Mouse (Mus musculus) heart, postnatal 14 days (tissue): ENCODE measurements around the gene Elmo1. TPM values are rescaled to one million over a fixed set of nuclear protein-coding genes. Genes with fewer than 3 reads are reported as not detected.
A peak's percentile ranks its signal among the peaks of the same experiment; 100 is the strongest.

Experiments used
- DNase-seq, 2 experiments: peaks; one replicate each; pipeline ENCODE4 v3.0.0; 2021 to 2022
- intact Hi-C: fragments of 180-260 bp; cut with DNase I; formaldehyde crosslinking; loops from one replicate; pipeline ENCODE4 v1.15.1; 2025
- total RNA-seq, 2 experiments: library from RNA; stranded (reverse); gene quantifications; 2 replicates each; pipeline ENCODE4 v1.2.3; 2021

The Elmo1 gene
- total RNA-seq, 2 experiments from 2014 or later, result 16.4 to 17.1 TPM

DNA sequence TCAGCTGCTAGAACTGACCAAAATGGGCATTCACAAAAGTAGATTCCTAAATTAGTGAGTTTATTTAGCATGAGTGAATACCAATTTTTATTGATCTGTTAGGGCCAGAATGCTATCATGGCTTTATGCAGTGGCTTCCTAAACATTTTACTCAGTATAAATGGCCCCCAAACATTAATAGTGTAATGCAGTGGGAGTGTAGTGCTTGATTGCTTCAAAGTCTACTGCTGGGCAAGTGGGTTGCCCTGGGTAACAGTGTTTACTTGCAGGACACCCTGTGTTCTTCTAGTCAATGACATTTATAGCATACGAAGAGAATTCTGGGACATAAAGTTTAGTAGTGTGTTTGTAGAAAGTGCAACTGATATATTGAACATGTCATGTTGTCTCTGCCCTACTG, 27.3 kb downstream of the Elmo1 start:
- no peak for DNase-seq
- intact Hi-C loops, result no loop called here

DNA sequence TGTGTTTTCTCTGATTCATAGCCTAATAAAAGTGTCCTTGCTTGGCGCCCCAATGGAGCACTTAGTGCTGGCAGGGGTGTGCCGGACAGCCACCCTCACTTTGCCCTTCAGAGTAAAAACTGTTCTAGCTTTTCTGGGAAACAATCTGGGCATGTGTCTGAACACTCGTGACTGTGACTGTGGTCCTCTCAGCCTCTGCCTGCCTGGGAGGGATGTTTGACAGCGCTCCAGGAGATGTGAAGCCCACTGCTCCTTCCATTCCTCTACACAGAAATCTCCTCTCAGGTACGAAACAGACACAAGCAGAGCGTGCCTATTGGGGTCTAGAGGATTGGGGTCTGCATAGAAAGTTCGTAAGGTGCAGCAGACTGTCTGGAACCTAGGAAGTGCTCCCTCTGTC, 28.5 kb downstream of the Elmo1 start:
- intact Hi-C loops, result no loop called here

DNA sequence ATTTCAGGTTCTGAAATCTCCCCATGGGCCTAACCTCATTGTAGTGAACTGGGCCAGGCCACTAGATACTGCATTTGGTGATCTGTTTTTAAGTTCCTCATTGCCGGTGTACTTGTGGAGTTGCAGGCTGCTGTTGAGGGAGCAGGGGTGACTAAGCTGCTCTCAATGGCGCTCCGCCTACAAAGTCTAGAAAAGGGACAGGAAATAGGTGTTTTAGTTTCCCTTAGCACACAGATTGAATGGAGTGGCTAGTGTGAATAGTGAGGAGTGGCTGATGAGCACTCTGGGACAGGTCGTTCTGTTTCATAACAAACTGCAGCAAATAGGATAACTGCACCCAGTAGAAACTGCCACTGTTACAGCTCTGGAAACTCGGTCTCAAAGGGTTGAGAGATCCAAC, 30.3 kb downstream of the Elmo1 start:
- no peak for DNase-seq
- intact Hi-C loops, result no loop called here

More for the DNA sequence above, 28.5 kb downstream of the Elmo1 start:
- no peak for DNase-seq

DNA sequence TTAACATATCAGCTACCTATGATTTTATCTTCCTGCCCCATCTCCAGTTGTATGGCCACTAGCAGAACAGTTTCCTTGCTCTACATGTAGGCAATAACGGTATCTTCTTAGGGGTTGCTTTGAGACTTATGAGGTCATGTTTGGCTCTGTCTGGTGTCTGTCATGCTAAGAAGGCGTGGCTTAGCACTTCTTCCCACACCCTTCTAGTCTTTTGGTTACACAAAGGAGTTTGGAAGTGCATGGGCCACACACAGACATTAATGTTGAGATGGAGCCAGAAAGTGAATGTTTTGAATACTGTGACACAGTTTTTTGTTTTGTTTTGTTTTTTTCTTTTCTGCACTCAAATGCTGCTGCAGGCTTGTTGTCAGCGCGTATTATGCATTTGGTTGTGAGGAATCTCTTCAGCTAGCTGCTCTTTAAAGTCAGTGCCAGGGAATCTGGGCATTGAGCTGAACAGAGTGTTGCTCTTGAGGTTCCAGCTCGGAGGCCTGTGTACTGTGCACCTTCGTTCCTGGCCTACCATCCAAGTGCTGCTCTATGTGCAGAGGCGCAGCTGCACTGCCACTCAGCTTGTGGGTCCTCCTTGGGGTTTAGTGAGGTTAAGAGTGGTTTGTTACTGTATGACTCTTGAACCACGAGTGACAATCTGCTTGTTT, 31.1 kb downstream of the Elmo1 start:
- peak in 1 of 2 experiments; percentile 45 for DNase-seq
- intact Hi-C loops, result no loop called here

DNA sequence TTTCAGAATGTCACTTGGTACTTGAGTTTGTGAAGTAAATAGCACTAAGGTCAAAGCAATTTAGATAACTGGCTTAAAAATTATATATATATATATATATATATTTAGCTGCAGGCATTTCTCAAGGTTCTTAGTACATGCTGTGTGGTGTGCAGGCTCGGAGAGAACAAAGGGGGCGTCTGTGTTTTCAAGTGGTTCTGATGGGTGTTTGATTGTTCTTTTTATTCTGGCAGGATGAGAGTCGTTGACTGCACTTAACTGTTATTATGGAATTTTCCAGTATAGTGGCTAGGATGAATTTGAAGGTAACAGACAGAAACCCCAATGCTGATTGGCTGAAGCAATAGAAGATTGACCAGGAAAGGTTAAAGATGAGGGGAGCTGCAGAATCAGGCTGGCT, 33.6 kb downstream of the Elmo1 start:
- intact Hi-C loops, result no loop called here
- DNase-seq, result no peak

DNA sequence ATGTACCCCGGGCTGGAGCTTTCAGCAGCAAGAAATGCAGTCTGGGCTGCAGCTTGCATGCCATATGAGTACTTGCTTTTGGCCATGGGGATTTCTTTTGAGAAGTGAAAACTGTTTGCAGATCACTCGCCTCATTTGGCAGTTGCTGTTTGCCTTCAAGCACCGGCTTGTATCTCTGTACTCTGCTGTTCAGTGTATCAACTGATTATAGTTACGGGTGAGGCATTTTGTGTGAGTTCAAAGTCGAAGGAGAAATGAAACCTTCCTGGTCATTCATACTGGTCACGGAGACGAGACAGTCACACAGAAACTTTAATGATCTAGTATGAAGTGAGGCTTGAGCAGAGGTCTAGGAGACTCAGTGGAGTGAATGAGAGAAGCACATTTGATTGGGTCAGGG, 34.6 kb downstream of the Elmo1 start:
- DNase-seq, result no peak
- intact Hi-C loops, result no loop called here

DNA sequence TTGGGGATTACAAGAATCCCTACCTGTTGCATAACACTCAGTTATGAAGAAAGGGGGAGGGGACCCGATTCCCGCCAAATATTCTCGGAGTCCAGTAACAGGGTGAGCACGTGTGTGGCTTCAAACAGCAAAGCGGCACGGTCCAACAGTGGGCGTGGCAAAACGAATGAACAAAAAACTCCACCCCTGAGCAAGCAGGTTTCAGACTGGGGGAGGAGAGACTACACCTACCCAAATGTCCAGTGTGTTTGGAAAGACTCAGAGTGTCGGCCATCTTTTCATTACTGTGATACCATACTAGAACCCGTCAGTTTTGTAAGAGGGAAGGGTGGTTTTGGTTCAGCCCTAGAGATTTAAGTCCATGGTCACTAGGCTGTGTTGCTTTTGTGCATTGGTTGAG, 35.4 kb downstream of the Elmo1 start:
- no peak for DNase-seq
- intact Hi-C loops, result loop anchor here (2.0 kb wide), 1 partner anchor 33 kb away; no protein-coding TSS in a partner anchor

DNA sequence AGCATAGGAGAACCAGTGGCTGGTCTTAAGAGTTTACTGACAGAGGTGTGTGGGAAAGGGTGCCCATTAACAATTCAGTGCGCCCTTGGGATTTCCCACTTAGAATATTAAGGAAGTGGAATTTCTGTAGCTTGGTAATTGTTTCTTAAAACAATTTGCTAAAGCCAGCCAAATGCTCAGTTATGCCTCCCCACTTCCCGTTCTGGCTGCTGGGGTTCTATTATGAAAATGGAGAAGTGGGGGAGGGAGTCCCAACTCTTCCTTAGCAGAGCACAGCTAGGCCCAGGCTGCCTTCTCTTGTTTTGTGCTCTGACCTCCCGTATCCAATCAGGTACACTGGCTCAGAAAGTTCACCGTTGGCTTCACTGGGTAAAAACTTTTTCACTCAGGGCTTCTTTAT, 37.2 kb downstream of the Elmo1 start:
- intact Hi-C loops, result loop anchor here (2.0 kb wide), 1 partner anchor 35 kb away; no protein-coding TSS in a partner anchor
- no peak for DNase-seq

DNA sequence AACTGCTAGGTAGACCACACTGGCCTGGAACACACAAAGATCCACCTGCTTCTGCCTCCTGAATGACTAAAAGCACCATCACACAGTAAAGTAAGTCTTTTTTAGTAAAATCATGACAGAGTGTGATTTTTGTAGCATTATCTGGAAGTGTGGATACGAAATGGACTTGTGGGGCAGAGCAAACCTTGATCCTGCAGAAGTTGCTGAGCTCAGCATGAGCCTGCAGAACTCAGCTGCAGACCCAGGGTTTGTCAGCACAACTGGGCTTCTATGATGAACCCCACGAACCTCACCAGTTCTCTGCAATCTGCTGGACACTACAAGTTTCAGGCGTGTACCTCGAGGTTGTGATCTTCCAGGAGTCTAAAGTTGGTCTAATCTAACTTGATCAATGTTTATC, 37.7 kb downstream of the Elmo1 start:
- intact Hi-C loops, result no loop called here

DNA sequence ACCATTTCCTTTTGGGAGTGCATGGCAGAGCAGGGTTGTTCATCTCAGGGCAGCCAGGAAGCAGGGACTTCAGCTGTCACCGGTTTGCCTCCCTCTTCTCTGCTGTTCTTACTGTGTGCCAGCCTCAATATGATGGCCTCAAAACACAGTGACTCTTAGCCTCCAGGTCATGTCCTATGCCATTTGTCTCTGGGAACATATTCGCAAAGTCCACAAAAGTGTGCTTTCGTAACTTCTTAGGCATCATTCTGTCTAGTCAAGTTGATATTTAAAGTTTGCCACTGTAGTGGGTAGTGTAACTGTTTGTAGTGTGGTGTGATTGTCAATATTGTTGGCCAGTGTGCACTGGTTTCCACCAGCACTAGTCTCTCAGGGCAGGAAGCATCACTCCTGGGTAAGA, 40.3 kb downstream of the Elmo1 start:
- DNase-seq, result no peak
- intact Hi-C loops, result loop anchor here (5.0 kb wide), 1 partner anchor 52 kb away; no protein-coding TSS in a partner anchor

More for the DNA sequence above, 37.7 kb downstream of the Elmo1 start:
- no peak for DNase-seq

DNA sequence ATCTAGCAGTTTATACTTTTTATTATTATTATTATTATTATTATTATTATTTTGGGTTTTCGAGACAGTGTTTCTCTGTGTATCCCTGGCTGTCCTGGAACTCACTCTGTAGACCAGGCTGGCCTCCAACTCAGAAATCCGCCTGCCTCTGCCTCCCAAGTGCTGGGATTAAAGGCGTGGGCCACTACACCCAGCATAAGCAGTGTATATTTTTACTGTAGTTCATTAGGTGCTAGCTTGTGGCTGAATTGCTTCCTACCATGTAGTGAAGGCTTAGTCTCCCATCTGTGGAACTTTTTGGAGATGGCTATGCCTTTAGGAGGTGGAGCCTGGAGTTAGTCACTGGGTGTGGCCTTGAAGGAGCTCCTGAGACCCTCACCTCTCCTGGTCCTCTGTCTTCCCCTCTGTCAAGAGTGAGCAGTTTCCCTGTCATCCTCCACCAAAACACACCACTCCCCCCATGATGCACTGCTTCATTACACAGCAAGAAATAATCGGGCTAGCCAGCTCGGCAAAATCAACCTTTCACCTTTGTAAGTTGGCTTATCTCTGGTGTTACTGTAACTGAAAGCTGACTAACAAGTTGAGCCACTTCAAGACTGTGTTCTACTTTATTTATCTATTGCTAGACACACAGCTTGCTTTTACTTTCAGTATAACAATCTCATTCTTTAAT, 41.1 kb downstream of the Elmo1 start:
- intact Hi-C loops, result loop anchor here (5.0 kb wide), 1 partner anchor 51 kb away; no protein-coding TSS in a partner anchor

DNA sequence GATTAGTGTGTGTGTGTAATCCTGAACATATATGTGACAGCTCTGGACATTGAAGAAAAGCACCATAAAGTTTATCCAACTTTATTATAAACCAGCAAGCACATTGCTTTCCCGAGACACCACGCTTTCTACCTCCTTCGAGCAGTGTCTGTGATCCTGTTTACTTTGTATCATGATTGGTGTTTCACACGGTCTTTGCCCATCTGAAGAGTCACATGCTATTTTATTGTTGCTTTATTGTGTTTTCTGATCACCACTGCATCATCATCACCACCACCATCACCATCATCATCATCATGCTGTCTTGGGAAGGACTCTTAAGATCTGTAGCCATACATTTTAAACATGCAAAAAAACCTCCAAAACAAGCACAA, 41.6 kb downstream of the Elmo1 start:
- intact Hi-C loops, result loop anchor here (5.0 kb wide), 1 partner anchor 50 kb away; no protein-coding TSS in a partner anchor
- no peak for DNase-seq

More for the DNA sequence above, 41.1 kb downstream of the Elmo1 start:
- no peak for DNase-seq

DNA sequence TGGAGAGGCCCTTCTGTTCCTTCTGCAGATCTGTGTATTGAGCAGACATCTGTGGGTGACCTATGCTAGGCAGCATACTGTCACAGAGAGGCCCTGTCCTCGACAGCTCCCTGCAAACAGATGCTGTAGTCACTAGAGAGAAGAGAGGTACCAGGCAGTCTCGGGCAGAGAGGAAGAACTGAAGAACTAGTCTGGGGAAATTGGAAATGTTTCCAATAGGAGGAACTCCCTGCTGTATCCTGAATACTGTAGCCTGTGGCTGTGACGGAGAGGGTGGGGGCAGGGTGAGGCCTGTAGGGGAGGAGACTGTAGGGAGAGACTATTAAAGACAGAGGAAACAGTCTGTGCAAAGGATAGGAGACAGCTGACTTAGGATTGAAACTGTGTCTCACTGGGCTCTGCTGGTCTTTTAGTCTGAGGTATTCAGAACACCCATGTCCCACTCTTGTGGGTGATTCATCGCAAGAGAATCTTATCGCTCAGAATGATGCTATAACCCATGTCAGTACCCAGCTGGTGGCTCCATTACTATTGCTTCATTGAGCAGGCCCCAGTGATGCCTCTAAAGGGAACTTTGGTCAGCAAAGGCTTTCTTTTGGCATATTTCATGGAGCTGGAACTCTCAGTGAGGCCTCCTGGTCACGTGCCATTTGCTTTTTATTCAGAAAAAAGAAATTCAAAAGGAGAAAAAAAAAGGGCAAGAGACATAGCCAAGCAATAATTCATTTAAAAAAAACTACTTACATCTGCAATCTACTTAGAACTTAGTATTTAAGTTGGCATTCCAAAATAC, 43.4 kb downstream of the Elmo1 start:
- DNase-seq, result peak; percentile 54 to 64
- intact Hi-C loops, result loop anchor here (5.0 kb wide), 1 partner anchor 49 kb away; no protein-coding TSS in a partner anchor

DNA sequence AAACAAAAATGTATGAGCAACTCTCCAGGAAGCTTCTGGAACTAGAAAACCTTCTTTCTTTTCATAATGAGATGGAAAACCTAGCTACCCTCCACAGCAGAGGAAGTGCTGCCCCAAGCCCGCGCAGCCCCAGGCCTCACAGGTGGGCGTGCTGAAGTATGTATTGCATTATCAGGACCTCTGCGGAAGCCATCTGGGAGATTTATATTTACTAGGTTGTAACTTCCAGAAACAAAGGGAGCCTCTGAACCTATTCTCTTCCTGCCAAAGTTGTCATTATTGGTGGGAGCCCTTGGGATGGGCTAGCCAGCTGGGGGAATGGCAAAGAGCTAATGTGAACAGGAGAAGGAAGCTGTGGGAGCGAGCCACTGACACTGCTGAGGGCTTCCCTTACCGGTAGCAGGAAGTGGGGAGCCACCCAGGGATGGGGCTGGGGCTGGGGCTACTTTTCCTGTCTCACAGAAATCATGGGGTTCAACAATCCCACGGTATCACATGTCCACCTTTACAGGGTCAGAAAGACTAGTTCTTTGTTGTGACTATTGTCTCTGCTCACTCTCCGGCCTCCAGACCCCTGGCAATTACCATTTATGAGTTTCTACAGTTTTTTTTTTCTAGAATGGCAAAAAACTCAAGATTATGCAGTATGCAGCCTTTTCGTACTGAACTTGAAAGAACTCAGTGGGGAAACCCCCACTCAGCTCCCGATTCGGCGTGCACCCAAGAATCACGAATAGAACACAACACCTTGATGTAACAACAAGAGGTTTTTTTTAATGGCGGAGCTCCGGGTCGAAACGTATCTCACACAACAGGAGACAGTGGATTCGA, 44.2 kb downstream of the Elmo1 start:
- intact Hi-C loops, result loop anchor here (5.0 kb wide), 2 partner anchors 38 to 48 kb away; no protein-coding TSS in a partner anchor
- DNase-seq, result no peak

DNA sequence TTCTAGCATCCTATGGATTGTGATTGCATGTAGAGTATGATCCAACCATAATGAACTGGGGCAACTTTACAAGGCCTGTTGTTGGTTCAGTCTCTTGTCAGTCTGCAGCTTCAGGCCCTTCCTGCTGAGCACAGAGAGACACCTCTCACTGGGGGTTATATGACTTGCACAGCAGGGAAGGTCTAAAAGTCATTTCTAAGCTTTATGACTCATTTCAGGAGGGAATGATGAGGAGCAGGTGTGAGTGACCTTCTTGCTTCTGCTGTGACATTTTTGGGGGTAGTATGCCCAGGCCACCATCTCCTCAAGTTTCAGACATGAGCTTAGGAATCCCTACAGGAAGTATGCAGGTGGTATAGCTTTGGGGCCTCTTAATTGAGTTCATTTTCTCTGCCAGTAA, 46.4 kb downstream of the Elmo1 start:
- no peak for DNase-seq
- intact Hi-C loops, result loop anchor here (5.0 kb wide), 1 partner anchor 36 kb away; no protein-coding TSS in a partner anchor

DNA sequence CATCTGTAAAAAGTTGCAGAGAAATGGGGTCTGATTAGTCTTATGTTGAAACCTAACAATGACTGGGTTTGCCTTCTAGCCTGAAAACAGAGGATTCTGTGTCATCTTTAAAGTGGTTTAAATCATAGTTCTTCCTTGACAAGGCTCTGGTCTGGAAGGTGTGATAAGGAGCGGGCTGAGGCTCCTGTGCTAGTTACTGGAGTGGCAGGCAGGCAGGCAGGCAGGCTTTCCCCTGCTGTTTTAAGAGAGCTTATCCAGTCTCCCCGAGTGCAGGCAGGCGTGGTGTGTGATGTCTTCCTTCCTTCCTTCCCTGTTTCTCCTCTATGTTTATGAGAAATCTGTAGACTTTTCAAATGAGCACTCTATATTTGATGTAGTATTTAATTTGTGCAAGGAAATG, 48.1 kb downstream of the Elmo1 start:
- DNase-seq, result no peak
- intact Hi-C loops, result loop anchor here (5.0 kb wide), 1 partner anchor 34 kb away; no protein-coding TSS in a partner anchor

DNA sequence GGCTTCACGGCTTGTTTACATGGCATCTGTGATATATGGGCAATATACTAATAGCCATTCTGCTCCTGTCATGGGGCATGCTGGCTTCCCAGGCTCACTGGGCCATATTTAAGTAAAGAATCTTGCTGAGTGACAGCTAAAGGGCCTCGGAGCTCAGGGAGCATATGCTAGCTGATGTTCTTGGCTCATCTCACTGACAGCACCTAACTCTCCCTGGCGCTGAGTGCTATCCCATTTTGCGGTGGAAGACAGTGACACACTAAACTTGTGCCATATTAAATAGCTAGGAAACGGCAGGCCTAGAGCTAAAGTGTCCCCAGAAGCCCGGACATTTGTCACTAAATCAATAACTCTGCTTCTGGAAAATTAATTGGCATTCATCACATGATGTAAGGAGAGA, 48.7 kb downstream of the Elmo1 start:
- intact Hi-C loops, result loop anchor here (5.0 kb wide), 1 partner anchor 33 kb away; no protein-coding TSS in a partner anchor
- no peak for DNase-seq

DNA sequence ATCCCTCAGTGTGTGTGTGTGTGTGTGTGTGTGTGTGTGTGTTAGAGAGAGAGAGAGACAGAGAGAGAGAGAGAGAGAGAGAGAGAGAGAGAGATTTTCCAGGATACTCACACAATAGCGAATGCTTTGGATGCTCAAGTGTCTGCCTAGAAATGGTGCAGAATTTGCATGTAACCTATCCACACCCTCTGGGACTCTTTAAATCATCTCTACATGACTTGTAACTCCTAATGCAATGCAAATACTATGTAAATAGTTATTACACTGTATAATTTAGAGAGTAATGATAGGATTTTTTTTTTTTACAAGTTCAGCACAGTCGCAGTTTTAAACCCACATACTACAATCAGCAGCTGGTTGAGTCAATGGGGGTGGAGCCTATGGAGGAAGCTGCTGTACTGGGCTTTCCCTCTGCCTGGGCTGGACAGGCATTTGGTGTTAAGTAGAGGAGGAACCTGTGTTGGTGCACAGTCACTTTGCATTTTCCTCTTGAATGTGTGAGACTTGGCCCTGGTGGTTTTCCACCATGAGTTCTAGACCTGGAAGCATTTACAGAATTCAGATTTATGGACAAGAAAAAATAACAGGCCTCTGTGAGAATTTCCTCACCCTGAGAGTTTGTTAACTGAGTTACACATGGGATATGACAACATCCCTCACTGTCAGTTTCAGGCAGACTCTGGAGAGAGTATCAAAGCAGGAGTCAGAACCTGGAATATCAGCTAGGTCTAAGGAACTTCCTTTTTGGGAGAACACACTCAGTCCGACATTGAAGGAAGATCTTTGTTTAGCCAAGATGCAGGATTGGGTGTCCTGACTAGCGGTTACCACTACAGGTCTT, 49.6 kb downstream of the Elmo1 start:
- no peak for DNase-seq
- intact Hi-C loops, result loop anchor here (5.0 kb wide), 1 partner anchor 32 kb away; no protein-coding TSS in a partner anchor

DNA sequence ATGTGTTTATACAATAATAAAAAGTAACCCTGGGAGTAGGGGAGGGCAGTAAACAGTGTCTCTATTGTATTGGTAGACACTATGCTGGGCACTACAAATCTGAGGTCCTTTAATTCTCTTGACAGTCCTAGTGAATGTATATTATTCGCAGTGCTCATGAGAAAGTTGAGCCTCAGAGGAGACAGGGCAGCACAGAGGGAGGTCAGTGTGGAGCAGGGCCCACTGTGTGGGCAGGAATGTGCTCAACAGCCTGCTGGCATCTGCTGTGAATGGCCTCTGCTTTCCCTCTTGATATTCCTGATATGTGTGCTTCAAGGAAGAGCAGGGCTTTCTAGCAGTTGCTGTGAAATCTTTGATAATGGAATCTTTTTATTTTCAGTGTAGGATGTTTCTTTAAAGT, 52.2 kb downstream of the Elmo1 start:
- intact Hi-C loops, result no loop called here
- no peak for DNase-seq
